ENCODE assay signal across 8 mouse cellular contexts in genomic region chr14:108912021-108912875, GRCm38 (mm10). TPM values are rescaled to one million over a fixed set of nuclear protein-coding genes. Genes with fewer than 3 reads are reported as not detected.
DNase-seq lines count a peak whose midpoint lies in the region; ATAC-seq lines count a peak whose summit lies in the region.

No protein-coding gene starts in this region.

- H3K4me1 ChIP-seq in stomach, embryonic 15.5 days, result peaks cover 18% of the 10 kb centered on the region; the same call in 1 of the 2 replicates

- no peaks in the 10 kb centered on the region for H3K36me3 ChIP-seq in stomach, embryonic 15.5 days

- H3K9ac ChIP-seq in stomach, embryonic 15.5 days, result no peak overlapping the region

- 5% methylated on average over 24 of the region's 24 CpGs for WGBS in stomach, embryonic 15.5 days

- no peak for ATAC-seq in stomach, embryonic 15.5 days (ENCODE audit: insufficient read depth, low FRiP score, low read depth)
- no peak for ATAC-seq in inflammation-experienced regulatory T-cells, adult 6 months

- peak overlapping the region; percentile 40 for H3K4me3 ChIP-seq in stomach, embryonic 15.5 days (replicated peaks)

- H3K4me2 ChIP-seq in stomach, embryonic 15.5 days, result peak overlapping the region; percentile 73

- H3K27ac ChIP-seq in stomach, embryonic 15.5 days, result no peak overlapping the region

- H3K9me3 ChIP-seq in stomach, embryonic 15.5 days, result no peaks in the 10 kb centered on the region

- intact Hi-C loops in gastrocnemius, postnatal 36 days (cut with DNase I), result no loop called here

- DNase-seq in gastrocnemius, postnatal 4 days (ENCODE audit: low spot score in 2 of 2), result peak; percentile 16 to 18
- DNase-seq in gastrocnemius, postnatal 36 days, result no peak
- peak; percentile 89 for DNase-seq in cerebellum, postnatal 14 days
- peak; percentile 47 to 56 for DNase-seq in frontal cortex, postnatal 25 days (ENCODE audit: low spot score in 2 of 2)
- peak; percentile 54 to 63 for DNase-seq in kidney, postnatal 25 days
- DNase-seq in mesoderm, embryonic 11.5 days (ENCODE audit: low read depth, low spot score), result peak; percentile 23

- H3K27me3 ChIP-seq in stomach, embryonic 15.5 days (replicated peaks), result peaks cover 17% of the 10 kb centered on the region; the same call in 1 of the 2 replicates

RNA-seq across cellular contexts. Expression of gene Slitrk1, which starts 1.7 kb away (rescaled TPM):
- total RNA-seq in gastrocnemius, postnatal 4 days (2021), result 1 to 10 TPM; 3.3 to 3.7 TPM
- under 1 TPM; 0.05 to 0.10 TPM for total RNA-seq in gastrocnemius, postnatal 36 days (2021)
- 0.96 and 1.3 TPM in 2 replicates for polyA plus RNA-seq in stomach, embryonic 15.5 days (2015; fragmentation: Nextera tagmentation; extraction: Ambion mirVana)
- not detected for polyA plus RNA-seq in inflammation-experienced regulatory T-cells, adult 6 months (2017; shearing (Covaris generic))

Comparison
In these comparisons a context has a peak if more than half of its experiments do, and no peak if none do; other contexts are left out.
1. DNase-seq: peak in gastrocnemius, postnatal 4 days (2 of 2), cerebellum, postnatal 14 days (2 of 2), frontal cortex, postnatal 25 days (2 of 2), kidney, postnatal 25 days (2 of 2) and mesoderm, embryonic 11.5 days (single experiment); none in gastrocnemius, postnatal 36 days (0 of 2).